Mouse (Mus musculus): ENCODE measurements around the gene Zc3h13.

DNA sequence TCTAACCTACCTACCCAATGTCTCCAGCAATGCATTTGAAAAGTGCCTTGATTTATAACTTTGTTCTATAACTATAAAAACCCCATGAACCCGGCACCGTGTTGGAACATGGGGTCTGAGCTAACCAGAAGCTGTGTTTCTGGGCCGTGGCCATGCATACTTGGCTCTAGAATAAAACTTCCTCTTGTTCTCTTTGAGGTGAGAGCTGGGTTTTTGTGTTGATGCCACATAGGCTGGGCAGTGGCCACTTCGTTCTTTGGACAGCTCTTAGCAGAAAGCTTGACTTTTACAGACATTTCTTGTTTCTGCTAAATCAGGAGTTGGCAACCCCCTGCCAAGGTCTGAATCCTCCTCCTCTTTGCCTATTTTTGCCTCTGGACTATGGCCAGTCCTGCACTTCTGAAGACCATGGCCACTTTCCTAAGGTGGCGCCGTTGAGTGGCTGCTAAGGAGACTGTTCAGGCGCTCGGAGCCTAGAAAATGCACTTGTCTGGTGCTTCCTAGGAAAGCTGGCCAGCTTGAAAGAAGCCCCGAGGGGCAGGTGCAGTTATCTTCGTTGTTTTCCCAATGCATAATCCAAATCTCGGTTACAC lies 90.9 kb downstream of the Zc3h13 start:
- TF ChIP-seq CTCF (IDR thresholded peaks at IDR 0.05; ENCODE audit: borderline replicate concordance, insufficient read depth, low read depth, low read length) (no peak), POLR2A (IDR thresholded peaks at IDR 0.05; ENCODE audit: borderline replicate concordance, insufficient read depth, low read length) (no peak)

All from cerebellum, adult 2 months (tissue).